Mouse (Mus musculus): ENCODE measurements at regions not wholly inside any gene's neighbourhood (a gene's known extent, or its start where the extent isn't known, plus 50 kb on each side); places are given as distances from the start of the nearest gene placed in this dataset.

DNA sequence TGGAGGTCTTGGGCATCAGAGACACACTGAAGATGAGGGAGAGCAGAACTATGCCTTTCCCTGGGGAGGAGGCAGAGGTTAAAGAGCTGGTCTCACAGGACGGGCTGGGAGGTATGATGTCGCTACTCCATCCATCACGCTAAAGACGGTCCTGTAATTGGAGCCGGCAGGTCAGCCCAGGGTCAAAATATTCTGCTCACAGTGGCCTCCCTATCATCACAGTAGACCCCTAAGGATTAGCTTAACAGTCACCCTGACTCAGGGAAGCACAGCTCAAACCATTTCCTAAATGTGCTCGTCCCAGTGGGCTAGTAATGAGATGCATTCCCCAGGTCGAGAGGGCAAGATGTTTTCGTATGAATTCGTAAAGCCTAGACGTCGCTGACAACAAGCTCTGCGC lies 53.7 kb upstream of the Mon1b start:
- TF ChIP-seq MEF2A (IDR thresholded peaks at IDR 0.05; ENCODE audit: extremely low read depth, insufficient replicate concordance, low read depth, low read length, poor library complexity, severe bottlenecking) (no peak), RCOR1 (IDR thresholded peaks at IDR 0.05; ENCODE audit: low read depth, low read length) (no peak), MAZ (IDR thresholded peaks at IDR 0.05; ENCODE audit: low read depth, low read length) (no peak), EP300 (IDR thresholded peaks at IDR 0.05; ENCODE audit: low read depth in 1 of 2, low read length in 2 of 2) (no peak), CTCF (IDR thresholded peaks at IDR 0.05 in 2 of 3, conservative IDR thresholded peaks at IDR 0.05 in 1 of 3; ENCODE audit: control insufficient read depth in 1 of 3, insufficient read depth in 1 of 3, low read depth in 2 of 3, low read length in 3 of 3, poor library complexity in 1 of 3, severe bottlenecking in 1 of 3) (no peak), MXI1 (IDR thresholded peaks at IDR 0.05; ENCODE audit: low read depth, low read length) (no peak), USF1 (IDR thresholded peaks at IDR 0.05; ENCODE audit: low read depth, low read length) (no peak), RAD21 (IDR thresholded peaks at IDR 0.05; ENCODE audit: low read depth, low read length) (no peak), ZNF384 (IDR thresholded peaks at IDR 0.05; ENCODE audit: low read depth, low read length) (no peak), TCF12 (IDR thresholded peaks at IDR 0.05; ENCODE audit: low read depth, low read length) (no peak), CHD2 (IDR thresholded peaks at IDR 0.05; ENCODE audit: low read length) (no peak)
